Mouse (Mus musculus): ENCODE data around the gene Tnfrsf25. TPM values are rescaled to one million over a fixed set of nuclear protein-coding genes. Genes with fewer than 3 reads are reported as not detected.
A peak's percentile ranks its signal among the peaks of the same experiment; 100 is the strongest.

Tnfrsf25 gene
- total RNA-seq, 2 experiments from 2014 or later, result 1.9 TPM

- intact Hi-C loops (cut with DNase I), result no loop called here
- no peak for DNase-seq
Observed at GRCm38 (mm10) chr4:152136876-152137250, 21.1 kb downstream of the Tnfrsf25 start.

- DNase-seq, result peak; percentile 89 to 93
- intact Hi-C loops (cut with DNase I), result no loop called here
Observed at GRCm38 (mm10) chr4:152138497-152139260, 22.9 kb downstream of the Tnfrsf25 start.

- intact Hi-C loops (cut with DNase I), result no loop called here
- peak; percentile 45 to 73 for DNase-seq
Observed at GRCm38 (mm10) chr4:152140441-152140840, 24.7 kb downstream of the Tnfrsf25 start.

GRCm38 (mm10) chr4:152141521-152142135, 25.9 kb downstream of the Tnfrsf25 start:
- no peak for DNase-seq
- intact Hi-C loops (cut with DNase I), result no loop called here

- DNase-seq, result no peak
- intact Hi-C loops (cut with DNase I), result no loop called here
Observed at GRCm38 (mm10) chr4:152143632-152144031, 27.9 kb downstream of the Tnfrsf25 start.

GRCm38 (mm10) chr4:152145473-152145872, 29.7 kb downstream of the Tnfrsf25 start:
- no peak for DNase-seq
- intact Hi-C loops (cut with DNase I), result no loop called here

GRCm38 (mm10) chr4:152146033-152146827, 30.5 kb downstream of the Tnfrsf25 start:
- no peak for DNase-seq
- intact Hi-C loops (cut with DNase I), result no loop called here

- intact Hi-C loops (cut with DNase I), result no loop called here
Observed at GRCm38 (mm10) chr4:152150546-152150945, 34.8 kb downstream of the Tnfrsf25 start.

GRCm38 (mm10) chr4:152151451-152151965, 35.8 kb downstream of the Tnfrsf25 start:
- no peak for DNase-seq
- intact Hi-C loops (cut with DNase I), result no loop called here

More at GRCm38 (mm10) chr4:152150546-152150945, 34.8 kb downstream of the Tnfrsf25 start:
- DNase-seq, result no peak

GRCm38 (mm10) chr4:152151966-152152544, 36.3 kb downstream of the Tnfrsf25 start, which contains the start of gene Espn:
Gene Espn (minus strand): TSS chr4:152152371.
- intact Hi-C loops (cut with DNase I), result no loop called here
- peak; percentile 54 to 59 for DNase-seq

GRCm38 (mm10) chr4:152153771-152154177, 38.0 kb downstream of the Tnfrsf25 start:
- peak; percentile 87 to 93 for DNase-seq
- intact Hi-C loops (cut with DNase I), result no loop called here

- DNase-seq, result no peak
- intact Hi-C loops (cut with DNase I), result no loop called here
Observed at GRCm38 (mm10) chr4:152155019-152155418, 39.3 kb downstream of the Tnfrsf25 start.

- intact Hi-C loops (cut with DNase I), result no loop called here
- DNase-seq, result peak in 1 of 2 experiments; percentile 63
Observed at GRCm38 (mm10) chr4:152157779-152158584, 42.2 kb downstream of the Tnfrsf25 start.

- intact Hi-C loops (cut with DNase I), result no loop called here
Observed at GRCm38 (mm10) chr4:152158585-152159284, 43.0 kb downstream of the Tnfrsf25 start, which contains the start of gene Hes2. Gene Hes2 (plus strand): TSS chr4:152158867.

GRCm38 (mm10) chr4:152159285-152159678, 43.5 kb downstream of the Tnfrsf25 start:
- intact Hi-C loops (cut with DNase I), result no loop called here
- DNase-seq, result no peak

More at GRCm38 (mm10) chr4:152158585-152159284, 43.0 kb downstream of the Tnfrsf25 start, which contains the start of gene Hes2:
- DNase-seq, result no peak

GRCm38 (mm10) chr4:152160748-152161147, 45.0 kb downstream of the Tnfrsf25 start:
- no peak for DNase-seq
- intact Hi-C loops (cut with DNase I), result no loop called here

- intact Hi-C loops (cut with DNase I), result no loop called here
- DNase-seq, result no peak
Observed at GRCm38 (mm10) chr4:152161601-152162000, 45.9 kb downstream of the Tnfrsf25 start.

- DNase-seq, result no peak
- intact Hi-C loops (cut with DNase I), result no loop called here
Observed at GRCm38 (mm10) chr4:152162748-152163147, 47.0 kb downstream of the Tnfrsf25 start.
